Mouse (Mus musculus) cerebellum, postnatal 25 days (tissue): ENCODE results near the gene Gm732.

Source experiments
- DNase-seq, 2 experiments: peaks; one replicate each; pipeline ENCODE4 v3.0.0; 2021; ENCODE audit warnings: mixed read lengths in 2 of 2

The Gm732 gene

GRCm38 (mm10) chrX:107948365-107948764 lies at the start of gene Gm732:
Gm732 (minus strand) TSS chrX:107948465.
- DNase-seq = no peak
